Mouse (Mus musculus) embryonic fibroblast, embryonic 13.5 days (primary cell): ENCODE results near the gene Apc2. TPM values are rescaled to one million over a fixed set of nuclear protein-coding genes. Genes with fewer than 3 reads are reported as not detected.

Source experiments
- H3K27ac ChIP-seq: 2 replicates; pipeline ENCODE4 v1.5.1; 2012; ENCODE audit warnings: low read length, control low read depth, inconsistent platforms; ENCODE audit not compliant: insufficient read depth
- H3K4me1 ChIP-seq: 2 replicates; pipeline ENCODE4 v1.6.1; 2011; ENCODE audit warnings: low read length; ENCODE audit not compliant: control insufficient read depth, insufficient read depth
- H3K4me3 ChIP-seq: 2 replicates; pipeline ENCODE4 v1.5.1; 2011; ENCODE audit warnings: mild to moderate bottlenecking, control low read depth, low read length; ENCODE audit not compliant: insufficient read depth
- CTCF ChIP-seq: IDR thresholded peaks from 2 replicates; pipeline ENCODE4 v1.5.1; 2011; ENCODE audit warnings: mild to moderate bottlenecking, control low read depth, low read length, moderate library complexity, borderline replicate concordance; ENCODE audit not compliant: insufficient read depth
- POLR2A ChIP-seq: IDR thresholded peaks from 2 replicates; pipeline ENCODE4 v1.6.1; 2011; ENCODE audit warnings: low read depth, mild to moderate bottlenecking, control low read depth, low read length, moderate library complexity
- polyA plus RNA-seq: library from polyadenylated mRNA; stranded (reverse); fragments of >200 nt; gene quantifications from 2 replicates; pipeline ENCODE4 v1.2.4, GENCODE M21; 2011; ENCODE audit warnings: low read depth; ENCODE audit not compliant: missing spikeins, insufficient read length

The Apc2 gene
- polyA plus RNA-seq, 1 experiment: 2.5 TPM

- TF ChIP-seq POLR2A (peak; percentile 32), CTCF (no peak)
- Histone ChIP-seq H3K27ac (peak overlapping the region; percentile 49; the same call in 1 of the 2 replicates), H3K4me3 (peak overlapping the region; percentile 98), H3K4me1 (no peaks in the 10 kb centered on the region; the same call in 1 of the 2 replicates)
Observed at GRCm38 (mm10) chr10:80293325-80293724, 2.5 kb upstream of the Apc2 start.

GRCm38 (mm10) chr10:80294311-80294710 lies 1.5 kb upstream of the Apc2 start:
- no peaks in the 10 kb centered on the region; the same call in 1 of the 2 replicates for H3K4me1 ChIP-seq
- H3K4me3 ChIP-seq: peak overlapping the region; percentile 98
- TF ChIP-seq POLR2A (no peak), CTCF (no peak)
- no peak overlapping the region for H3K27ac ChIP-seq

GRCm38 (mm10) chr10:80294788-80295303 lies 931 bp upstream of the Apc2 start:
- H3K4me3 ChIP-seq: no peak overlapping the region
- no peaks in the 10 kb centered on the region; the same call in 1 of the 2 replicates for H3K4me1 ChIP-seq
- TF ChIP-seq CTCF (no peak), POLR2A (peak; percentile 18)
- no peak overlapping the region for H3K27ac ChIP-seq

GRCm38 (mm10) chr10:80296824-80297223 lies 1.0 kb downstream of the Apc2 start:
- H3K4me1 ChIP-seq: no peaks in the 10 kb centered on the region; the same call in 1 of the 2 replicates
- H3K27ac ChIP-seq: no peak overlapping the region
- TF ChIP-seq POLR2A (no peak), CTCF (no peak)
- H3K4me3 ChIP-seq: no peak overlapping the region

- Histone ChIP-seq H3K27ac (no peak overlapping the region), H3K4me3 (no peak overlapping the region), H3K4me1 (no peaks in the 10 kb centered on the region)
- no peak for TF ChIP-seq POLR2A
- TF ChIP-seq CTCF: no peak
Observed at GRCm38 (mm10) chr10:80297526-80298133, 1.9 kb downstream of the Apc2 start.

- Histone ChIP-seq H3K4me1 (no peaks in the 10 kb centered on the region), H3K27ac (no peak overlapping the region), H3K4me3 (no peak overlapping the region)
- TF ChIP-seq CTCF: no peak
Observed at GRCm38 (mm10) chr10:80298571-80299281, 2.9 kb downstream of the Apc2 start.

GRCm38 (mm10) chr10:80299301-80299700 lies 3.5 kb downstream of the Apc2 start:
- TF ChIP-seq CTCF (no peak), POLR2A (no peak)
- Histone ChIP-seq H3K27ac (no peak overlapping the region), H3K4me1 (no peaks in the 10 kb centered on the region), H3K4me3 (no peak overlapping the region)

GRCm38 (mm10) chr10:80299824-80300223 lies 4.0 kb downstream of the Apc2 start:
- Histone ChIP-seq H3K27ac (no peak overlapping the region), H3K4me3 (no peak overlapping the region), H3K4me1 (no peaks in the 10 kb centered on the region)
- TF ChIP-seq POLR2A: no peak
- no peak for TF ChIP-seq CTCF

- TF ChIP-seq CTCF (no peak), POLR2A (no peak)
- Histone ChIP-seq H3K4me3 (no peak overlapping the region), H3K4me1 (no peaks in the 10 kb centered on the region), H3K27ac (no peak overlapping the region)
Observed at GRCm38 (mm10) chr10:80300672-80301181, 5.0 kb downstream of the Apc2 start.

GRCm38 (mm10) chr10:80301256-80302081 lies 5.7 kb downstream of the Apc2 start:
- Histone ChIP-seq H3K4me1 (no peaks in the 10 kb centered on the region), H3K4me3 (no peak overlapping the region)
- TF ChIP-seq CTCF: no peak
- TF ChIP-seq POLR2A: no peak

More at GRCm38 (mm10) chr10:80301256-80302081, 5.7 kb downstream of the Apc2 start:
- no peak overlapping the region for H3K27ac ChIP-seq
